Mouse (Mus musculus) liver, embryonic 16.5 days (tissue): ENCODE results near the gene Dhh. TPM values are rescaled to one million over a fixed set of nuclear protein-coding genes. Genes with fewer than 3 reads are reported as not detected.

Experiments
- ATAC-seq: fragments of 200-750 bp; cut with Nextera tagmentation; 2 replicates; pipeline ENCODE4 v1.8.0; 2017; ENCODE audit warnings: low read depth, mild to moderate bottlenecking, moderate number of reproducible peaks, moderate library complexity
- H3K27ac ChIP-seq: fragments of 300-500 bp; sonication (generic); 2 replicates; pipeline ENCODE4 v1.5.1; 2014; ENCODE audit warnings: mild to moderate bottlenecking, low read length
- H3K27me3 ChIP-seq: fragments of 300-500 bp; sonication (generic); 2 replicates; pipeline ENCODE4 v1.6.1; 2014; ENCODE audit warnings: low read depth, low read length, mixed read lengths; ENCODE audit not compliant: control insufficient read depth, insufficient read depth
- H3K36me3 ChIP-seq: fragments of 300-500 bp; sonication (generic); 2 replicates; pipeline ENCODE4 v1.6.1; 2014; ENCODE audit warnings: mild to moderate bottlenecking; ENCODE audit not compliant: control insufficient read depth, insufficient read depth
- H3K4me1 ChIP-seq: fragments of 300-500 bp; sonication (generic); 2 replicates; pipeline ENCODE4 v1.6.1; 2014; ENCODE audit warnings: low read depth, low read length, mixed read lengths; ENCODE audit not compliant: control insufficient read depth
- H3K4me2 ChIP-seq: fragments of 300-500 bp; sonication (generic); 2 replicates; pipeline ENCODE4 v1.6.1; 2014; ENCODE audit warnings: low read depth, low read length, mixed read lengths
- H3K4me3 ChIP-seq: fragments of 300-500 bp; sonication (generic); 2 replicates; pipeline ENCODE4 v1.5.1; 2014; ENCODE audit warnings: low read depth, mild to moderate bottlenecking, low read length
- H3K9ac ChIP-seq: fragments of 300-500 bp; sonication (generic); 2 replicates; pipeline ENCODE4 v1.6.1; 2014; ENCODE audit warnings: low read depth, low read length
- H3K9me3 ChIP-seq: fragments of 300-500 bp; sonication (generic); replicated peaks from 2 replicates; pipeline ENCODE4 v1.6.1; 2016; ENCODE audit warnings: low read length; ENCODE audit not compliant: control insufficient read depth
- WGBS: fragments of 180-500 bp; shearing (Covaris S2); extraction: QIAGEN DNeasy Blood & Tissue Kit; methylation state at CpG from one replicate; pipeline ENCODE4 v1.1.7; 2014; ENCODE audit not compliant: insufficient replicate concordance; 5-methylcytosine and 5-hydroxymethylcytosine counted together
- polyA plus RNA-seq: library from polyadenylated mRNA; unstranded; fragments of >200 nt; fragmentation: Nextera tagmentation; extraction: Ambion mirVana; gene quantifications from 2 replicates; pipeline ENCODE4 v1.2.1, GENCODE M21; 2015

Gene Dhh
- polyA plus RNA-seq, 1 experiment from 2014 or later, result 0.11 TPM

- H3K9ac ChIP-seq, result no peak overlapping the region
- no peak overlapping the region for H3K27ac ChIP-seq
- H3K4me1 ChIP-seq, result peaks cover 27% of the 10 kb centered on the region
- H3K27me3 ChIP-seq, result peaks cover 78% of the 10 kb centered on the region
- H3K4me3 ChIP-seq, result no peak overlapping the region
- H3K36me3 ChIP-seq, result no peaks in the 10 kb centered on the region
- no peak overlapping the region for H3K4me2 ChIP-seq
- ATAC-seq, result no peak
- no peaks in the 10 kb centered on the region for H3K9me3 ChIP-seq
- WGBS, result 5% methylated on average over 10 of the region's 10 CpGs
These were observed 845 bp downstream of the Dhh start for GRCm38 (mm10) chr15:98897495-98897894.

- no peak overlapping the region for H3K9ac ChIP-seq
- no peak for ATAC-seq
These were observed 2.4 kb downstream of the Dhh start for GRCm38 (mm10) chr15:98895635-98896589.

GRCm38 (mm10) chr15:98894746-98895634 is 3.4 kb downstream of the Dhh start:
- H3K4me3 ChIP-seq, result peak overlapping the region; percentile 59
- peaks cover 34% of the 10 kb centered on the region for H3K4me1 ChIP-seq
- H3K36me3 ChIP-seq, result no peaks in the 10 kb centered on the region
- H3K27me3 ChIP-seq, result peaks cover 75% of the 10 kb centered on the region
- H3K27ac ChIP-seq, result no peak overlapping the region
- H3K4me2 ChIP-seq, result peak overlapping the region; percentile 80
- H3K9me3 ChIP-seq, result no peaks in the 10 kb centered on the region
- 2% methylated on average over 38 of the region's 38 CpGs for WGBS
- no peak for ATAC-seq
- no peak overlapping the region for H3K9ac ChIP-seq

More at GRCm38 (mm10) chr15:98895635-98896589, 2.4 kb downstream of the Dhh start:
- peak overlapping the region; percentile 40 for H3K4me2 ChIP-seq
- peaks cover 79% of the 10 kb centered on the region for H3K27me3 ChIP-seq
- H3K9me3 ChIP-seq, result no peaks in the 10 kb centered on the region
- no peak overlapping the region for H3K27ac ChIP-seq
- 3% methylated on average over 39 of the region's 41 CpGs for WGBS
- H3K36me3 ChIP-seq, result no peaks in the 10 kb centered on the region
- peaks cover 34% of the 10 kb centered on the region for H3K4me1 ChIP-seq
- H3K4me3 ChIP-seq, result peak overlapping the region; percentile 19; the same call in 1 of the 2 replicates

- peaks cover 67% of the 10 kb centered on the region for H3K27me3 ChIP-seq
- peak within 1 kb of the TSS; percentile 59 for H3K4me3 ChIP-seq
- ATAC-seq, result no peak
- peak within 1 kb of the TSS; percentile 80 for H3K4me2 ChIP-seq
- no peaks in the 10 kb centered on the region for H3K9me3 ChIP-seq
- peaks cover 34% of the 10 kb centered on the region for H3K4me1 ChIP-seq
- no peaks in the 10 kb centered on the region for H3K36me3 ChIP-seq
- H3K27ac ChIP-seq, result no peak within 1 kb of the TSS
- peak within 1 kb of the TSS; percentile 39; the same call in 1 of the 2 replicates for H3K9ac ChIP-seq
- WGBS, result under 1% methylated on average over 76 of the region's 77 CpGs
These were observed 4.2 kb downstream of the Dhh start, which contains the start of gene Rhebl1 for GRCm38 (mm10) chr15:98893940-98894745. Gene Rhebl1 (minus strand): TSS chr15:98894540.

GRCm38 (mm10) chr15:98893036-98893435 is 5.3 kb downstream of the Dhh start:
- no peak overlapping the region for H3K4me3 ChIP-seq
- no peak overlapping the region for H3K4me2 ChIP-seq
- peaks cover 56% of the 10 kb centered on the region for H3K27me3 ChIP-seq
- no peaks in the 10 kb centered on the region for H3K36me3 ChIP-seq
- ATAC-seq, result no peak
- peaks cover 34% of the 10 kb centered on the region for H3K4me1 ChIP-seq
- H3K9ac ChIP-seq, result no peak overlapping the region
- H3K9me3 ChIP-seq, result no peaks in the 10 kb centered on the region
- H3K27ac ChIP-seq, result no peak overlapping the region
- 59% methylated on average over 4 of the region's 4 CpGs for whole genome bisulfite sequencing

GRCm38 (mm10) chr15:98891907-98892606 is 6.3 kb downstream of the Dhh start:
- H3K36me3 ChIP-seq, result no peaks in the 10 kb centered on the region
- H3K4me1 ChIP-seq, result peaks cover 34% of the 10 kb centered on the region
- H3K9me3 ChIP-seq, result no peaks in the 10 kb centered on the region
- no peak overlapping the region for H3K9ac ChIP-seq
- WGBS, result 12% methylated on average over 6 of the region's 6 CpGs
- H3K27ac ChIP-seq, result no peak overlapping the region
- H3K4me3 ChIP-seq, result no peak overlapping the region
- H3K4me2 ChIP-seq, result no peak overlapping the region
- peaks cover 46% of the 10 kb centered on the region for H3K27me3 ChIP-seq
- ATAC-seq, result peak; percentile 61

GRCm38 (mm10) chr15:98891198-98891742 is 7.1 kb downstream of the Dhh start:
- peaks cover 38% of the 10 kb centered on the region for H3K27me3 ChIP-seq

More at GRCm38 (mm10) chr15:98891198-98891742, 7.1 kb downstream of the Dhh start:
- H3K9me3 ChIP-seq, result no peaks in the 10 kb centered on the region
- no peak overlapping the region for H3K9ac ChIP-seq
- H3K4me2 ChIP-seq, result peak overlapping the region; percentile 26
- ATAC-seq, result no peak
- H3K4me1 ChIP-seq, result peaks cover 32% of the 10 kb centered on the region
- WGBS, result 23% methylated on average over 19 of the region's 19 CpGs
- H3K36me3 ChIP-seq, result no peaks in the 10 kb centered on the region
- H3K27ac ChIP-seq, result no peak overlapping the region
- no peak overlapping the region for H3K4me3 ChIP-seq
